Mouse (Mus musculus): Measurements from ENCODE around the gene Mall. TPM values are rescaled to one million over a fixed set of nuclear protein-coding genes. Genes with fewer than 3 reads are reported as not detected.

Gene Mall
- polyA plus RNA-seq (2012; rRNA removed) = 7.4 and 8.1 TPM in 2 replicates

DNA sequence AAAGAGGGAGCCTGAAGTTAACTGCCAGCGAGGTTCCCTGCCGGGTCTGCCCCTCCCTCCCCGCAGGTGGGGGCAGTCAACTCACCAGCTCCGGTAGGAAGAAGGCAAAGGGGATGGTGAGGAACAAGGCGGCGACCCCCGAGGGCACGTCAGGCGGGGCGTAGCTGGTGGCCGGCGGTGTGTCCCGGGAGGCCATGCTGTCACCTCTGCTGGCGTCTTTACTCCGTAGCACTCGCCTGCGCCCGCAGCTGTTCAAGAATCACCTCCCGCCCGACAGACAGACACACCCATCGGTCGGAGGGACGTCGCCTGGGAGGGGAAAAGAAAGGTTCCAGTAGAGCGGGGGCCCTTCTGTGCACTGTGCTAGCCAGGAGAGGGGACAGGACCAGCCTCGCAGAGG is at the start of gene Mall:
TSS of gene Mall (minus strand) at position 262 of the 400 bp plus-strand sequence.
- DNase-seq = no peak
- Histone ChIP-seq H3K36me3 (ENCODE audit: control insufficient read depth, insufficient read depth, low read length) (no peaks in the 10 kb centered on the region), H3K27me3 (ENCODE audit: control insufficient read depth, insufficient read depth, low read length) (peaks cover 8% of the 10 kb centered on the region; the same call in 1 of the 2 replicates), H3K4me1 (replicated peaks; ENCODE audit: control insufficient read depth, insufficient read depth, low read length) (peaks cover 3% of the 10 kb centered on the region; the same call in 1 of the 2 replicates), H3K27ac (ENCODE audit: control insufficient read depth, insufficient read depth, low read length) (no peak within 1 kb of the TSS), H3K4me3 (ENCODE audit: control insufficient read depth, insufficient read depth, low read length) (no peak within 1 kb of the TSS)
- TF ChIP-seq CTCF (IDR thresholded peaks at IDR 0.05; ENCODE audit: borderline replicate concordance, control insufficient read depth, extremely low read depth, insufficient read depth, low read length, poor library complexity) (no peak), POLR2A (IDR thresholded peaks at IDR 0.05; ENCODE audit: control insufficient read depth, extremely low read depth, insufficient read depth, low read length, poor library complexity) (no peak)
- 2% methylated on average over 26 of the region's 26 CpGs for WGBS

DNA sequence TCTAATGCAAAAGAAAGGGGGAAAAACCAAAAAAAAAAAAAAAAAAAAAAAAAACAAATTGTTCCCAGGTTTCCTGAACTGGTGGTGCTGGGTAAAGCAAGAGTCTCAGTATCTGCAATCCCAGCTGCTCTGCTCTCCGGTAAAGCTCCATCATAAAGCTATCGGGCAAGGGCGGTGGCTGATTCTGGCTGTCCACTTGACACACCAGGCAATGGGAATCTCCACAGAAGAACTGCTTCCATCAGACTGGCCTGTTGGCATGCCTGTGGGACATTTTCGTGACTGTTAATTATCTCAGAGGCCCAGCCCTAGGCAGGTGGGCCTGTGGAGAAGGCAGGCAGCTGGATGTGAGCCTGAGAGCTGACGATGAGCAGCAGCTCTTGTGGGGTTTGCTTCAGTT is 48.7 kb upstream of the Mall start:
- Histone ChIP-seq H3K27ac (ENCODE audit: control insufficient read depth, insufficient read depth, low read length) (no peak overlapping the region), H3K27me3 (ENCODE audit: control insufficient read depth, insufficient read depth, low read length) (no peaks in the 10 kb centered on the region), H3K36me3 (ENCODE audit: control insufficient read depth, insufficient read depth, low read length) (no peaks in the 10 kb centered on the region), H3K4me3 (ENCODE audit: control insufficient read depth, insufficient read depth, low read length) (no peak overlapping the region), H3K4me1 (replicated peaks; ENCODE audit: control insufficient read depth, insufficient read depth, low read length) (no peaks in the 10 kb centered on the region)
- TF ChIP-seq CTCF (IDR thresholded peaks at IDR 0.05; ENCODE audit: borderline replicate concordance, control insufficient read depth, extremely low read depth, insufficient read depth, low read length, poor library complexity) = no peak
- TF ChIP-seq POLR2A (IDR thresholded peaks at IDR 0.05; ENCODE audit: control insufficient read depth, extremely low read depth, insufficient read depth, low read length, poor library complexity) = no peak
- 96% methylated on average over 5 of the region's 5 CpGs for WGBS
- DNase-seq = no peak

DNA sequence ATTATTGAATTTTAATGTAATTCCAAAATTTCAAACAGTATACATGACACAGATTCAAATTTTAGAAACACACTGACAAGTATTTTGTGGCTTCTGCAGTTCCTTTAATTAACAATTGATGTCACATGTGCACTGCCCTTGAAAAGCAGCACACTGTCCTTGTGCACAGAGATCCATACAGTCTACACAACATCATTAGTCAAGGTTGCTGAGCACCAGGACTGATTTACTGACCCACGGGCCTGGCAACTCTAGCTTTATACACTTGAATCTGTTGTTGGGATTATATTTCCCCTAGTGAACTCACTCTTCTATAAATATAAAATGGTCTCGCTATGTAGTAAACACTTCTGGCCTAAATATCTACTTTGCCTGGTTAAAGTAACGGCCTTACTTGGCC is 45.3 kb upstream of the Mall start:
- Histone ChIP-seq H3K36me3 (ENCODE audit: control insufficient read depth, insufficient read depth, low read length) (no peaks in the 10 kb centered on the region), H3K27me3 (ENCODE audit: control insufficient read depth, insufficient read depth, low read length) (no peaks in the 10 kb centered on the region), H3K4me1 (replicated peaks; ENCODE audit: control insufficient read depth, insufficient read depth, low read length) (no peaks in the 10 kb centered on the region), H3K4me3 (ENCODE audit: control insufficient read depth, insufficient read depth, low read length) (no peak overlapping the region), H3K27ac (ENCODE audit: control insufficient read depth, insufficient read depth, low read length) (no peak overlapping the region)
- WGBS = 96% methylated on average over 3 of the region's 3 CpGs
- TF ChIP-seq POLR2A (IDR thresholded peaks at IDR 0.05; ENCODE audit: control insufficient read depth, extremely low read depth, insufficient read depth, low read length, poor library complexity) (no peak), CTCF (IDR thresholded peaks at IDR 0.05; ENCODE audit: borderline replicate concordance, control insufficient read depth, extremely low read depth, insufficient read depth, low read length, poor library complexity) (no peak)
- DNase-seq = no peak

DNA sequence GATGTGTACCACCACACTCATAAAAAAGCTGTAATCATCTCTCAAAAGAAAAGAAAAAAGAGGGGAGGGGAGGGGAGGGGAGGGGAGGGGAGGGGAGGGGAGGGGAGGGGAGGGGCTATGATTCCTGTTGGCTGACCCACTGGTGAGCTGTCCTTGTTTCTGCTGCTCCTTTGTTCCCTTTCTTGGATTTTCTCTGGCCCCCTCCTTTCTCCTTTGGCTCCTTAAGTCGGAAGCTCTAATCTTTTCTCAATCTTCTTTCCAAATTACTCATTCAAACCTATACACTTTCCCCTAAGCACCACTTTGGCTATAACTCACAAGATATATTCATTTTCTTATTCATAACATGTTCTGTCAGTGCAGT is 44.8 kb upstream of the Mall start:
- no peak overlapping the region for H3K4me3 ChIP-seq (ENCODE audit: control insufficient read depth, insufficient read depth, low read length)
- H3K36me3 ChIP-seq (ENCODE audit: control insufficient read depth, insufficient read depth, low read length) = no peaks in the 10 kb centered on the region
- no peak overlapping the region for H3K27ac ChIP-seq (ENCODE audit: control insufficient read depth, insufficient read depth, low read length)
- no peaks in the 10 kb centered on the region for H3K4me1 ChIP-seq (replicated peaks; ENCODE audit: control insufficient read depth, insufficient read depth, low read length)
- 87% methylated on average over 1 of the region's 1 CpGs for WGBS
- no peaks in the 10 kb centered on the region for H3K27me3 ChIP-seq (ENCODE audit: control insufficient read depth, insufficient read depth, low read length)
- no peak for TF ChIP-seq CTCF (IDR thresholded peaks at IDR 0.05; ENCODE audit: borderline replicate concordance, control insufficient read depth, extremely low read depth, insufficient read depth, low read length, poor library complexity)
- no peak for TF ChIP-seq POLR2A (IDR thresholded peaks at IDR 0.05; ENCODE audit: control insufficient read depth, extremely low read depth, insufficient read depth, low read length, poor library complexity)
- DNase-seq = no peak

DNA sequence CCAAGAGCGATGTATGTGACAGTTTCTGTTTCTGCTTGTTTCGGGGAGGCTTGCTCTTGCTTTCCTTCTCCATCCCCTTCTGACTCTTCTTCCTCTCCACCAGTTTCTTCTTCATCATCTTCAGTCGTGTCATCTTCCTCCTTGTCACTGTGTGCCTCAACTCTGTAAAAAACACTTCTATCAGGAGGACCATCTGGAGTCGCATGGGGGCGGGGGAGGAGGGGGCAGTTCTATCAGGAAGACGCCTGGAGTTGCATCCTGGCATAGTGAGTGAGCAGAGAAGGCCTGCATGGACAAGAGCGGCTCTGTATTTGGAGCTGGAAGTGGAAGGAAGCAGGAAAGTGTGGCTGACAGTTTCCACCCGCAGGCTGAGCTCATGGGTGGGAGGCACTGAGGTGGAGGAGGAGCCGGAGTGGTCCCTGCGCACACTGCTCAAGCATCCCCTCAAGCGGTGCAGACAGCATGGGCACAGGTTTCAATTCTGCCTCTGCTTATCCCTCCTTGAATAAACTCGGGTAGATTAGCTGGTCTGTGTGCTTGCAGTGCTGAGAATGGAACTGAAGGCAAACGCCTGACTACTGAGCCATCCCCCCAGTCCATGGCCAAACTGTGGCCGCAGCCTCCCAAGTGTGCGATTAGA is 44.3 kb upstream of the Mall start:
- no peaks in the 10 kb centered on the region for H3K27me3 ChIP-seq (ENCODE audit: control insufficient read depth, insufficient read depth, low read length)
- H3K4me1 ChIP-seq (replicated peaks; ENCODE audit: control insufficient read depth, insufficient read depth, low read length) = no peaks in the 10 kb centered on the region
- no peak for DNase-seq
- no peaks in the 10 kb centered on the region for H3K36me3 ChIP-seq (ENCODE audit: control insufficient read depth, insufficient read depth, low read length)
- TF ChIP-seq CTCF (IDR thresholded peaks at IDR 0.05; ENCODE audit: borderline replicate concordance, control insufficient read depth, extremely low read depth, insufficient read depth, low read length, poor library complexity) (no peak), POLR2A (IDR thresholded peaks at IDR 0.05; ENCODE audit: control insufficient read depth, extremely low read depth, insufficient read depth, low read length, poor library complexity) (no peak)
- H3K4me3 ChIP-seq (ENCODE audit: control insufficient read depth, insufficient read depth, low read length) = no peak overlapping the region
- no peak overlapping the region for H3K27ac ChIP-seq (ENCODE audit: control insufficient read depth, insufficient read depth, low read length)
- 91% methylated on average over 15 of the region's 15 CpGs for WGBS

DNA sequence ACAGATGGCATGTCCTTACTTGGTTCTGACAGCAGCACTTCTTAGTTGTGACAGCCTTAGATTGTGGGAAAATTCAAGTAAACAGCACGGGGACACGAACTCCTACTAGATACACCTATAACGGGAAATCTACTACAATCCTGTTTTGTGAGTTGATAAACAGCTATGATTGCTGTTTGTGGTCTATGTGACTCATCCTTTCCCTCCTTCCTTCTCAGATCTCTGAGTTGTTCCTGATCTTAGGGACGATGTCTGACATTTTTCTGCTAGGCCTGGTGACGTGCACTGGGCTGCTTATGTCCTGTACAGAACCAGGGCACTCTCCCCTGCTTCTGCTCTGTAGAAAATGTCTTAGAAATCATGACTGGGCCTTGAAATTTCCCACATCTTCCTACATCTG is 31.9 kb upstream of the Mall start:
- H3K4me3 ChIP-seq (ENCODE audit: control insufficient read depth, insufficient read depth, low read length) = no peak overlapping the region
- WGBS = 98% methylated on average over 5 of the region's 5 CpGs
- DNase-seq = no peak
- H3K4me1 ChIP-seq (replicated peaks; ENCODE audit: control insufficient read depth, insufficient read depth, low read length) = no peaks in the 10 kb centered on the region
- no peaks in the 10 kb centered on the region for H3K27me3 ChIP-seq (ENCODE audit: control insufficient read depth, insufficient read depth, low read length)
- TF ChIP-seq POLR2A (IDR thresholded peaks at IDR 0.05; ENCODE audit: control insufficient read depth, extremely low read depth, insufficient read depth, low read length, poor library complexity) (no peak), CTCF (IDR thresholded peaks at IDR 0.05; ENCODE audit: borderline replicate concordance, control insufficient read depth, extremely low read depth, insufficient read depth, low read length, poor library complexity) (no peak)
- H3K36me3 ChIP-seq (ENCODE audit: control insufficient read depth, insufficient read depth, low read length) = no peaks in the 10 kb centered on the region
- no peak overlapping the region for H3K27ac ChIP-seq (ENCODE audit: control insufficient read depth, insufficient read depth, low read length)
